Mouse (Mus musculus) frontal cortex, postnatal 14 days (tissue): ENCODE measurements around the gene Ppp1r16b.

Experiments used
- DNase-seq, 2 experiments: peaks; one replicate each; pipeline ENCODE4 v3.0.0; 2022; ENCODE audit warnings: low spot score in 2 of 2

Ppp1r16b gene

DNA sequence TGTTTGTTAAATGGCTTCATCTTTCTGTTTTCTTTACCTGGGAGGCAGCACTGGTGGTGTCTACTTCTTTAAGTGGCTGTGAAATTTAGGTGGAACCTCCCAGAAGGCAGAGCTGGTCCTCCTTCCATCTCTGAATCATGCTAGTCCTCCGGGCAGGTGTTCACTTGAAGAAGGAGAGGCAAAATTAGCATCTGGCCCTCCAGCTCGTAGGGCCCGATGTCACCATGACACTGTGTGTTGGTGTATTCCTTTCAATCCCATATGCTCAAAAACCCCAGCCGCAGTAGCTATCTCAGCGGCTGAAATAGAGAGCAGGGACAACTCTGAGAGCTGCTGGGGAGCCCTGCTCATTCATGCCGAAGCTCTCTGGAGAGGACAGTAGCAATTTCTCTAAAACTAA lies 27.0 kb downstream of the Ppp1r16b start:
- DNase-seq = no peak

DNA sequence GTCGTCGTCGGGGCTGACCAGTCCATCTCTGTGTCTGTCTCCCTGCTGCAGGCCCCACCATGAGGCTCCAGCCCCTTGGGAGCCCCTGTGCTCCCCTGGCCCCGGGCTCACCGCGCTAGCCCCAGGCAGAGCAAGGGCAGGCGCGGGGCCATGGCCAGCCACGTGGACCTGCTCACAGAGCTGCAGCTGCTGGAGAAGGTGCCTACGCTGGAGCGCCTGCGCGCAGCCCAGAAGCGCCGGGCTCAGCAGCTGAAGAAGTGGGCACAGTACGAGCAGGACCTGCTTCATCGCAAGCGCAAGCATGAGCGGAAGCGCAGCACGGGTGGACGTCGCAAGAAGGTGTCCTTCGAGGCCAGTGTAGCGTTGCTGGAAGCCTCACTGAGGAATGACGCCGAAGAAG lies 30.6 kb downstream of the Ppp1r16b start:
- DNase-seq = no peak

DNA sequence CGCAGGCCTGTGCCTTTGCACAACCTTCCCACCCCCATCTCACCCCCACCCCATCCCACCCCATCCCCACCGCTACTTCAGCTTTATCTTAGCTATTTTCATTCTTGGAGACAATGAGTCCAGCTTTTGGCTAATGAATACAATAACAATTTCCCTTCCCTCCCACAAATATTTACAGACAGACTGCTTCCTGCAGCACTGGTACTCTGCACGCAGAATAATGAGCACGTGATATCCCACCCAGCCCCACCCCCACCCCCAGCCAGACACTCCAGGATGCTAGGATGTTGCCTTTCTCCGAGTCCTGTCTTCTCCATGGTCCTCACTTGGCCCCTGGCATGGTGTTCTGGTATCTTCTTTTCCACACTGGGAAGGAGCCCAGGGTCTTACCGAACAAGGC lies 31.3 kb downstream of the Ppp1r16b start:
- no peak for DNase-seq

DNA sequence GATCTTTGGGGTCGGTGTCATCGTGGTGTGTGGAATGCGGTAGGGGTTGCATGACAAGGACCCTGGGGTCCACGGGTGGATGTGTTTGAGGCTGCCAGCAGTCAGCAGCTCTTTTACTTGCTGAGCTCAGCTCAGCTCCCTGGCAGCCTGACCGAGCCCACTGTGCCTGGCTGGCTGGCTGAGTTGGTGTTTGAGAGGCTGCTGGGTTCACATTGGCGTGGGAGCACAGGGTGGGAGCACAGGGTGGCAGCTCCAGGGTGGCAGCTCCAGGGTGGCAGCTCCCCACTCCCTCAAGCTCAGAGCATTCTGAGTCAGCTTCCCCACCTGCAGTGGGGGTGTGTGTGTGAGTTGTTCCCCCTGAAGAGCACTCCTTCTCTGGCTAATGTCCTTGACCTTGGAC lies 34.7 kb downstream of the Ppp1r16b start:
- DNase-seq = no peak

DNA sequence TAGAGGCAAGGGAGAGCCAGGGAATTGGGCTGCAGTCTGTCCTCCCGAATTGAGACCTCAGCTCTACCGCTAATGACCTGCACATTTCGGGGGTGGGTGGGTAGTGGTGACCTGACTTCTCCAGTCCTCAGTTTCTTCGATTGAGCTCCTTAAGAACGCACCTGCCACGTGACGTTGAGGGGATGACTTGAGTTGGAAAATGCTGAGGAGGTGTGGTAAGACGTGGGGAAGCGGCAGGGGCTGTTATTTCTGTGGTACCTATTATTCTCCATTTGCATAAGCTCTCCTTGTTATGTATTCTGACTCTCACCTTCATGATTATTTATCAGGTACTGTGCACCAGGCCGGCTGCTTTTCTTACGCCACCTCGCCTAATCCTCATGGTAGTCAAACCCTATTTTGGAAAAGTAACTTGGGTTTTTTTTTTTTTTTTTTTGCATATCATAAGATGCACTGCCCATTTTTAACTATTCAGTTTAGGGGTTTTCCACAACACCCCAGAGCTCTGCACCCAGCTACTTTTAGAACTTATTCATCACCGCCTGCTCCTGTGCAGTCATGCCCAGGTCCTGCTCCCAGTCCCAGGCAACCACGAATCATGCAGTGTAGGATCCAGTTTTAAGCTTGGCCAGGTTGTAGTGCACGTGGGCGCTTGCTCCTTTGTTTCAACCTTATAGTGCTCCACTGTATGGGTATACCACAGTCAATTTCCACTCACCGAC lies 35.5 kb downstream of the Ppp1r16b start:
- DNase-seq = no peak

DNA sequence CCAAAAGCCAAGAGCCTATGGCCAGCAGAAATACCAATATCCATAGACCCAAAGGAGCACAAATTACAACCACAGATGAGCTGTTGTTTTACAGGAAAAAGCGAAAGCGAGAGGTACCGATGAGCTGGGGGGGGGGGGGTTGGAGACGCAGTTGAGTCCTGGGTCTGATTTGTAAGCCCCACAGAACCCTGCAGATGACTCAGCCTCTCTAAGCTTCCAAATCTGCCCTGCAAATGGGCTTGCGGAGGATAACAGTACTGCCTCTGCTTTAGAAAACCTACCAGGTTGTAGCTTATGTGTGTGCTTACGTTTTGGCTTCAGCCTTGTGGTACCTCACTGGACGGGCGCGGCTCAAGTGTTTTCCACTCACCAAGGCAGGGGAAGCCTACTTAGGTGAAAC lies 36.3 kb downstream of the Ppp1r16b start:
- no peak for DNase-seq

DNA sequence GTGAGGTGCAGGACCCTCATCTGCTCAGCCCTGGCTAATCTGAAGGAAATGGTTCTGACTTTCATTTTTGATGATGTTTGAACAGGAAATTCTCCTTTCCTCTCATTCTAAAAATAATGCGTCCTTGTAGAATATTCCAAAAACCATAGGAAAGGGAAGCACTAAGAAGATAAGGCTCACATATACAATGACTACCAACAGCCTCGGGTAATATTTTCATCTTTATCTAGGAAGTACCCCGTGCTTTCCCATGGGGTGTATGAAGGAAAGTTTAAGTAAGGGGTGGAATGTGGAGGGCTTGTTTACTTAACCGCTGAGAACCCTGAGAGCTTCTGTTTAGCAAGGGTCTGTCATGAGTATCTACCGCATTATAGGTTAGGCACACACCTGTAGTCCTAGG lies 37.0 kb downstream of the Ppp1r16b start:
- DNase-seq = no peak

DNA sequence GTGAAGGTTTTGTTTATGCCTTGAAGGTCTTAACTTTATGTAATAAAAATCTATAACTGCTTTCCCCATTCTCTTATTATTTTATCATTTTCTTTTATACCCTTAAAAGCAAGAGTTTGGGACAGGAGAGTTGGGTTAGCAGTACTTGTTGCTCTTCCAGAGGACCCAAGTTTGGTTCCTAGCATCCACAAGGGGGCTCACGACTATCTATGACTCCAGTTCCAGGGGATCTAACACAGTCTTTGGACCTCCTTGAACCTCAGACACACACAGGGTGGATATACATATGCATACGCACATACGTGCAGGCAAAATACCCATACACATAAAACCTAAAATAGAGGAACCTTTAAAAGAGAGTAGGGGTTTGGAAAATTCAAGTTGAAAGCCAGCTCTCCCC lies 39.5 kb downstream of the Ppp1r16b start:
- DNase-seq = no peak

DNA sequence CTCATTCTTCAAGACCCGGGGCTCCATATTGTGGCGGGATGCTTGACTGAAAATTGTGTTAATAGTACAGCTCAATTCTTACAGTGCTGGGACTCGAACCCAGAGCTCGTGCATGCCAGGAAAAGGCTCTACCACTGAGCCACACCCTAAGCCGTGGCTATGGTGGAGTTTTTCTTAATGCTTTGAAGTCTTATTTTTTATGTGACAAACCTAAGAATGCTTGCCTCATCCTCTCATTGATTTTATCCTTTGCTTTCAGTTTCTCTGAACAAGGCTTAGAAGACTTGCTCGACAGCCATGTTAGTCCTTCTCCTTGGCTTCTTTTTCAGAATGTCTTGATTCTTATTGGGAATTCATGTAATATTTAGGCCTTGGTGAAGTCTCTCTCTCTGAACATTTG lies 40.3 kb downstream of the Ppp1r16b start:
- DNase-seq = no peak

DNA sequence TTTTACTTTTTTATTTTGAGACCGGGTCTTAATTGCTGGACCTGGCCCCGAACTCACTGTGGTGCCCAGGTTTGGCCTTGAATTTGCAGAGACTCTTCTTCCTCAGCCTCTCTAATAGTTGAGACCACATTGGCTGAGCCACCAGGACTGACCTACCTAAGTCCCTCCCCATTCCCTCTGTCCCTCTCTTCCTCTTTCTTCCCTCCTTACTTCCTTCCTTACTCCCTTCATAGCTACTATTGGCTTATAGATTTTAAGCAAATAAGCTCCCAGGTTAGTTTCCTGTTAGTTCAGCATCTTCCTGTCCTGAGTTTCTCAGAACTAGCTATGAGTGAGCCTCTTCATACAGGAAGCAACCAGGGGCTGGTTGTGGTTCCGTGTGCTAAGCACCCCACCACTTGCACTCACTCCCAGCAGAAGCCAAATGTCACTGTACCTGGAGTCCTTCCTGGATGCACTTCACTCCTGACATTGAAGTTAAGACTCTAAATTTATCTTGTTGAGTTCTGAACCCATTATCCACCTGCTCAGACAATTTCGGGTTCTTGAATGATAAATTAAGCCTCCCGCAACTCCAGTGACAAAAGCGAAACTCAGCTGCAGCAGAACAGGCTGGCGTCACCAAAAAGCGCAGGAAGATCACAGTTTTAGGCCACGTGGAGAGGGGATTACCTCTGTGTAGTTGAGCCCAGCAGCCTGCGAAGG lies 41.7 kb downstream of the Ppp1r16b start:
- DNase-seq = no peak

DNA sequence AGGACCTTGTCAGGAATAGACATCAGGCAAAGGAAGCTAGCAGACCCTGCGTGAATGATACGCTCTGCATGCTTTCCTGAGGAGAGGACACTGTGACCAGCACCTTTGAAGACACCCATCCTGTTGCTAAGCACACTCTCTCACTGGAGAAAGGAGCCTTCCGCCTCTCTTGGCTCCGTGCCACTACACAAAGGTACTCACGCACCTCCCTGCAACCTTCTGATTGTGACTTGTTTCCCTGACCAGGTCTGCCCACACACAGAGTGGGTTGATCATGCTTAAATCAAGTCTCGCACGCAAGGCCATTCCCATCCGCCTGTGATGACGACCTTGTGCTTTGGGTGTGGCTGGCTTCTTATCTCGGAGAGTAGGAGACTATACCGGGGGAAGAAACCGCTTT lies 42.9 kb downstream of the Ppp1r16b start:
- DNase-seq = no peak

DNA sequence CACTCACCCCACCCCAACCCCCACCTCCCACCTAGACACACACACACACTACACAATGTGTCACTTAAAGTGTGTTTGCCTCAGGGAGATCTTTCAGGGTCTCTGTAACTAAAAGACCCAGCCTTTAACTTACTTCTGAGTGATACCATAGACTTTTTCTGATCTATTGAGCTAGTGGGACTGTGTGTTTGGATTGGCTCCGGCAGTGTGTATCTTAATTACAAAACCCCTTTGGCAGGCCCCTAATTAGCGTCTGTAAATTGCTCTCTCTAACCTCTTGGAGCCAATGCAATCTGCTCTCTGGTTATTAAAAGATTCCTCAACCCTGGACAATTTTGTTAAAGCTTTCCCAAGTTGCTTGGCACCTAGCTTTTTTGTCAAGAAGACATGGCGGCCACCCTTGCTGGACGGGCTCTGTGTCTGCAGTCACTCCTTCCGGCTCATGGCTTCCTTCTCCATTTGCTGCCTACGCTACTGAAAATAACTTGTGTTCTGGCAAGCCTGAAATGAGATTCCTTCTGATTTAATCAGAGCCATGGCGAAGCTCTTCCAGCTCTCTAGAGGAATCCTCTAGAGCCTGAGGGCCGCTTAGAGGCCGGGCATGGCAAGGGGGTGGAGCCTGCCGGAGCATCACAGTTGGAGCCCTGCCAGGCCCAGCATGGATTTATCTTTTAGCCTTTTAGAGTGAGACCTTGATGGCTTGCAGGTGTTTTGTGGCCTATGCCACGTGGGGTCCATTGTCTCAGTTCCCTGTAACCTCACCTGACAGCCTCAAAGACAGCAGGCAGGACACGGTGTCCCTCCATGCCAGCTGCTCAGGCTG lies 46.9 kb downstream of the Ppp1r16b start:
- DNase-seq = no peak

DNA sequence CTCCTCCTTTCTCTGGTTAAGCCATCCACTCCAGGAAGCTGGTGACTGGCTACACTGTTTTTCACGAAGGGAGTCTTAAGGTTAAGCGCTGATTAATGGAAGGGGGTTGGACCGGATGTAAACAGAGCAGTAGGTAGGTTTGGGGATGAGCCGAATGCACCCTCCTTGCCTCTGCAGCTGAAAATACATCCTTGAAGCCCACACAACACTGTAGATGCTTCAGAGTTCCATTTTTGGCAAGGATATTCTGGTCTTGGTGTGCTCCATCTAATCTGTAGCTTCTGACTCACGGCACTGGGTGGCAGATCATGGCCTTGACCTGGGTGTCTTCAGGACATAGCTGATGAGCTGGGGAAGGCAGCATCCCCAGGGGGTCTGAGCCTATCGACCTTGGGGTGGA lies 49.6 kb downstream of the Ppp1r16b start:
- DNase-seq = no peak

DNA sequence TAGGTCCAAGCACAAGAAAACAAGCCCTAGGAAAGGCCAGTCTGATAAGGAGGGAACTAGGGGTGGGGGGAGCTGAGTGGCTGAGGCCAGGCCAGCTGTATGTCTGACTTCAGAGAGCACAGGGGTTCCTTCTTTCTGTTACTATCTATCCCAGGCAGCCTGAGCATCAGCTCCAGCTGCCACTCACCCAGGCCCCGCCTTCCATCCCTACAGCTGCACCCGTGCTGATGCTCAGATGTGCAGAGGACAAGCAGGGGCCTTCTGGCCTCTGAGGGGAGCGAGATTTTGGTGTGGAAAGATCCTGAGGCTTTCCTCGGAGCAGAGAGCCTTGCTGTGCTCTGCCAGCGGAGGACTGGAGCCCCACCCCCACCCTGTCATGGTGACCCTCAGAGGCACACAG lies 50.9 kb downstream of the Ppp1r16b start:
- DNase-seq = no peak

DNA sequence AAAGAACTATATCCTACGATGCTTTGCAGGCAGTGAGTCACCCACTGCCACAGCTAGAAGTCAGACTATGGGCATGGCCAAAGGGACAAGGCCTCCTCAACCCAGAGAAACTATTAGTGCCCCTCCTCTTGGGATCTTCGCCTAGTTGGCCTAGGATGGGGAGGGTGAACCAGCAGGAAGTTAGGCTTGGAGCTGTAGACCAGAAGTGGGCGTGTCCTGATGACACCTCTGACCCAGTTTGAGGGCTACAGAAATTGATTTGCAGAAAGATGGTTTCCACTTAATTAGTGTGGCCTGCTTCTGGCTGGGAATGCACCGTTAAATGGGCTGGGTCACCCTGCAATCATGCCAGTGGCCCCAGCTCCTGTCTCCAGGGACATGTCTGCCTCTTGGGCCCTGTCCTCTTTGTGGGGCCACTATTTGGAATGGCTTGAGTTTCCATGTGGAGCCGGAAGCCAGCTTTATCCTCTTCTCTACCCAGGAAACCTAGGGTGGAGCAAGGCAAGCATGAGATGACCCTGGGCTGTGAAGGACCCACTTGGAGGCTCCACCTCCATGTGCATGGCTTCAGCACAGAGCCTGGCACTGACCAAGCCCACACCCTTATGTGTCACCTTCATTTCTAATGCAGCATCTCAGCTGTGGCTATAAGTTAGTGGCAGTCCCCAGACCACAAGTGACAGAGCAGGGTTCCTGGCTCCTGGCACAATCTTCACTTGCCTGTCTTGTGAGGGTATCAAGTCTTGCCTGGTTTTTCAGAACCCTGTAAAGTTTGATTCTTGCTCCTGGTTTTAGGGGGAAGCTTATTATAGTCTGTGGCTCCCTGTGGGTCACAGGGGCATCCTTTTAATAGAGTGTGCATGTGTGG lies 52.6 kb downstream of the Ppp1r16b start:
- DNase-seq = no peak

DNA sequence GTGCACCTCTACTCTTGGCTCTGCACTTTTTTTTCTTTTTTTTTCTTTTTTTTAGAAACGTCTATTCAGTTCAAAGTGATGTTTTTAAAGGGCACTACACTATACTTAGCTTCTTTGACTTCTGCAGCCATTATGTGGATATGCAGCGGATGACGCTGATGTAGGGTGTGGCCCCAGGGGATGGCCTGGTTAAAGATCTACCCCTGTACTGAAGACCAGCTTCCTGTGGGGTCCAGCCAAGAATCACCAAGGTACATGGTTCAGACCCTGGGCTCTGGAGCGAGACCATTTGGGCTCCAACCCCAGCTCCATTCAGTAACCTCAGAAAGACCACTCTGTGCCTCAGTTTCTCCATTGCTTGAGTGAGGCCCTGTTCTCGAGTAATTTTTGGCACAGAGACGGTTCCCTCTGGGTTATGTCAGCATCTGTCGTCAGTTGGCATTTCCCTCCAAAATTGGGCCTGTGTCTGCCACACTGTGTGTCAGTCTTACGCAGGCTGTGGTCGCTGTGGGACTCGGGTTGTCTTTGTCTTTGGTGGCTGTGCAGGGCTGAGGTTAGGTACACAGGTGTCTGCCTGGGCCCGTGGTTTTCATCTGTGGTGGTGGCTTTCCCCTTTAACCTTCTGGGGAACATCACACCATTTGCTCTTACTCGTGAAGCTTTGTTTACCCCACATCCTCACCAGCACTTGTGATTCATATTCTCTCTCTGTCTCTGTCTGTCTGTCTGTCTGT lies 53.8 kb downstream of the Ppp1r16b start:
- DNase-seq = no peak

DNA sequence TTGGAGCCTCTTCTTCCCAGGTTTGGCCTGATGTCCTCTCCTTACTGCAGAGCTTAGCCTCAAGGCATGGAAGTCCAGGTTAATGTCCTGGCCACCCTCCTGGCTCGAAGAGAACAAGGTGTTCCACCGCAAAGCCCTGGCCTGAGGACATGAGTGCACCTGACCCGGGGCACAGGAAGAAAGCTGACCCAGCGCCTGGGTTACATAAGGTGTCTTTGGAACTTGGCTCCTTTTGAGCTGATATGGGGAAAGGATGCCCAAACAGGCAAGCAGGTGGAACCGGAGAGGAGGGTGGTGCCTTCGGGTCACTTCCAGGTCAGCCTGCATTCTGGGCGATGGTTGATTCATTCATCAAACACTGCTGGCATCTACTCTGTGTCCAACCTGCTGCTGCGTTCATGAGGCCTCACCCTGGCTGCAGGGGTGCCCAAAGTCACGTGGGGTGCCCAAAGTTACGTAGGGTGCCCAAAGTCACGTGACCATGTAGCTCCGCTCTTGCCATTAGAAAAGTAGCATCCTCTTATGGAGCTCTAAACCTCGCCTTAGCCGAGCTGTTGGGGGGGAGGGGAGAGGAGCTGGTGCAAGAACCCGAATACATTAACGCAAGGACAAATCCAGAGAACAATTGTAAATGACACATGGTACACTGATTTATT lies 55.6 kb downstream of the Ppp1r16b start:
- no peak for DNase-seq

DNA sequence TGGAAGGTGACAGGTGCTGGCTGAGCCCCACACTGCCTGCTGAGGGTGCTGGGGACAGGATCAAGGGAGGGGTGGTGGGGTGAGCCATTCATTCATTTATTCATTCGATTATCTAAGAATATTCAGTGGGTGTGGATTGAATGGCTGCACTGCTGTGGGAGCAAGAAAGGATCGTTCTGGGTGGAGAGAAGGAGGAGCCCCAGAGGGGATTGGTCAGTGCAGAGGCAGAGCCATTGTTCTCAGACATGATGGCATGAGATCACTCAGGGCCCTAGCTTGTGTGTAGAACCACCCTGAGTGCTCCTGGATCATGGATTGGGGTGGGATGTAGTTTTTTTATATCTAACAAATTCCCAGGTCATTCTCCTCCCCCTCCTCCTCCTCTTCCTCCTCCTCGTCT lies 56.3 kb downstream of the Ppp1r16b start:
- DNase-seq = no peak

DNA sequence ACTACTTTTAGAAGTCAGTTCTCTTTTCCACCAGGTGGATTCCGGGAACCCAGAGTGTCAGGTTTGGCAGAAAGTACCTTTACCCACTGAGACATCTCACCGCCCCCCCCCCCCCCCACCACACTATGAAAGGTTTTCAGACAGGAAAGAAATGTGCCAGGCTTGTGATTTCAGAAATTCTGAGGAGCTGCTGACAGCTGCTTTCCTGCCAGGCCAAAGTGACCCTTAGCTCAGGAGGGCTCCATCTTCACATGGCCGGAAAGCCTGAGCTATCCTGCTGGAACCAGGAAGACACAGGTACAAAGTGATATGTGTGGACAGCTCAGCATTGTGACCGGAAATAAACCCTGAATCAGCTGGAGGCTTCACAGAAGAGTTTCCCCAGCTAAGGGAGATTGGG lies 56.9 kb downstream of the Ppp1r16b start:
- DNase-seq = no peak

DNA sequence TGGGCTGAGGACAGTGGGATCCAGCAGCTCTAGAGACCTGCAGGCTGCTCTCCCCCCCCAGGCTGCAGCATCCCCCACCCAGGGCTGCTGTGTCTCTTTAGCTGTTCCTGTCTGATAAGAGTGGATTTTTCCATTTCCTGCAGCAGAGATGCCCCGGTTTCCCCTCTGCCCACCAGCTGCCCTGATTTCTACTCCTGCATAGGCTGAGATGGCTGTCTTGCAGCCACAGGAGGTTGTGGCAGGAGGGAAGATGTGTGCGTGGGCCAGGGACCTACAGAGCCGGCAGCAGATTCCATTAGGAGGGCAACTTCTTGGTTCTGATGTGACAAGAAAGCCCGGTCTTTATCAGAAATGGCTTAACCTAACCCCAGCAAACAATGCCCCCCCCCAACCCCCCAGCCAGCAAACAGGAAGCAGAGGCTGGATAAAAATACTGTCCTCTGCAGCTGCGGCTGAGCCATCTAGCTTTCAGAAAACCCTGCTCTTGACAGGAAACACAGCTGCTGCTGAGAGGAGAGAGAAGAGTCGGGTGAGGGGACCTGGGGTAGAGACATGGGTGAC lies 57.9 kb downstream of the Ppp1r16b start:
- no peak for DNase-seq
